Mouse (Mus musculus) olfactory bulb, adult 2 months (tissue): ENCODE measurements around the gene Agmat.

Experiments
- CTCF ChIP-seq: fragments of 200-500 bp; IDR thresholded peaks from 2 replicates; pipeline ENCODE4 v1.5.1; 2012; ENCODE audit warnings: low read depth, mild to moderate bottlenecking, low read length, moderate library complexity; ENCODE audit not compliant: insufficient read depth
- POLR2A ChIP-seq: fragments of 200-500 bp; IDR thresholded peaks from 2 replicates; pipeline ENCODE4 v1.6.1; 2012; ENCODE audit warnings: mild to moderate bottlenecking, low read depth, low read length, moderate library complexity; ENCODE audit not compliant: insufficient read depth

- TF ChIP-seq POLR2A (no peak), CTCF (no peak)
Measured at GRCm38 (mm10) chr4:141708005-141708404, 38.5 kb upstream of the Agmat start.
